Mouse (Mus musculus): ENCODE measurements around the gene Abhd11. TPM values are rescaled to one million over a fixed set of nuclear protein-coding genes. Genes with fewer than 3 reads are reported as not detected.
"Not testable (repeated sequence)": the region's sequence is repeated elsewhere in the genome, so short reads cannot be mapped to it uniquely, and the experiment has no call there.

Gene Abhd11
- total RNA-seq, 2 experiments from 2014 or later: 51.6 to 57.0 TPM

DNA sequence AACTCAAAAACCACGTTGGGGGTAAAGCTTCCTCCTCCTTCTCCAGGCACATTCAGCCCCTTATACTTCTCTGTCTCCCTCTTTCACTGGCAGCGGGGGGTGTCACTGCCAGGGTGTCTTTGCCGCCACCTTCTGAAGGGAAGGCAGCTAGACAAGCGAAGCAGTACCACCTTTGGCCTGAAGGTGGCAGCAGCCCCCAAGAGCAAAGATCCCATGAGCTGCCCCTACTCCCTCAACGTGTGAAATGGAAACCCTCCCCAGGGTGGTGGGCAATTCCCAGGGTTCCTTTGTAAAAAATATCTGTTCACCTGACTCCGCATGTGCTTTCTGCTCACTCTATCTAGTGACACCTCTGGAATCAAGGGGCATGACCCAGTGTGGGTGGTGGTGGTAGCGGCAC lies 6.5 kb downstream of the Abhd11 start:
- intact Hi-C loops (cut with DNase I): loop anchor here (5.0 to 10.0 kb wide), 2 partner anchors 87 to 269 kb away; no protein-coding TSS in a partner anchor
- peak; percentile 80 to 87 for DNase-seq

DNA sequence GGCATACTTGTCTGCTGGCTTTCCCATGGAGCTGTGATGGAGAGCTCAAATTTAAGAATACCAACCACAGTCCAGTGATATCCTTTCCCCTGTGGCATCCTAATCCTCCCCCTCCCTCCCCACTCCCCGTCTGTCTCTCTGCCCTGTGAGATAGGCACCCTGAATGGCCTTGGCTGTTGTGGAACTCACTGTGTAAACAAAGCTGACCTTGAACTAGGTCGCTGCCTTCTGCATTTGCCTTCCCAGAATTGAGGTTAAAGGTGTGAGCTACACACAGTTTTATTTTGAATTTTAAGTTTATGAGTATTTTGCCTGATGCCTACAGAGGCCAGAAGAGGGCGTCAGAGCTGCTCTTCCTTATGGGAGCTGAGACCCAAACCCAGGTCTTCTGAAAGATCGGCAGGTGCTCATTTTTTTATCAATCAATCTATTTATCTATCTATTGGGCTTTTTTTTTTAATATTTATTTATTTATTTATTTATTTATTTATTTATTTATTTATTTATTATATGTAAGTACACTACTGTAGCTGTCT lies 7.3 kb downstream of the Abhd11 start:
- intact Hi-C loops (cut with DNase I): loop anchor here (5.0 to 10.0 kb wide), 2 partner anchors 86 to 269 kb away; no protein-coding TSS in a partner anchor
- no peak for DNase-seq

- intact Hi-C loops (cut with DNase I): loop anchor here (5.0 kb wide), 1 partner anchor 50 kb away; no protein-coding TSS in a partner anchor
- no peak for DNase-seq
These were observed 12.9 kb downstream of the Abhd11 start for GRCm38 (mm10) chr5:135021814-135022213.

- peak; percentile 79 to 83 for DNase-seq
- intact Hi-C loops (cut with DNase I): loop anchor here (5.0 kb wide), 1 partner anchor 49 kb away; no protein-coding TSS in a partner anchor
These were observed 14.6 kb downstream of the Abhd11 start, which contains the start of gene Stx1a for GRCm38 (mm10) chr5:135023344-135024173. Stx1a (plus strand) TSS chr5:135023482.

- DNase-seq: no peak
- intact Hi-C loops (cut with DNase I): loop anchor here (5.0 kb wide), 1 partner anchor 48 kb away; no protein-coding TSS in a partner anchor
These were observed 15.8 kb downstream of the Abhd11 start for GRCm38 (mm10) chr5:135024665-135025224.

- intact Hi-C loops (cut with DNase I): no loop called here
- DNase-seq: no peak
These were observed 16.9 kb downstream of the Abhd11 start for GRCm38 (mm10) chr5:135025899-135026298.

- DNase-seq: peak in 1 of 2 experiments; percentile 49
- intact Hi-C loops (cut with DNase I): no loop called here
These were observed 20.3 kb downstream of the Abhd11 start for GRCm38 (mm10) chr5:135029007-135029854.

GRCm38 (mm10) chr5:135032581-135032980 lies 23.6 kb downstream of the Abhd11 start:
- no peak for DNase-seq
- intact Hi-C loops (cut with DNase I): no loop called here

DNA sequence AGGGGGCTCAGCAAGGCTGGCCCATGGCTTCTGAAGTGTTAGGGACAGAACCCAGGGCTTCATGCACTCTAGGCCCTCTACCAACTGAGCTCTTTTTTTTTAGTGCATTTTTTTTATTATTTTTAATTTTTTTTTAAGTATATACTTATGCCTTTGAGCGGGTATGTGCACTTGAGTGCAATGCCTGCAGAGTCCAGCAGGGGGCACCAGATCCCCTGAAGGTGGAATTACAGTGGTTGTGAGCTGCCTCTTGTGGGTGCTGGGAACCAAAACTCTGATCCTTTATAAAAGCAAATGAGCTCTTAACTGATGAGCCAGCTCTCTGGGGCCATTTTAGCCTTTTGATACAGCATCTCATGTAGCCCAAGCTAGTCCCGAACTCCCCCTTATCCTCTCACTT lies 25.6 kb downstream of the Abhd11 start:
- intact Hi-C loops (cut with DNase I): no loop called here
- no peak for DNase-seq

GRCm38 (mm10) chr5:135035608-135036359 lies 26.8 kb downstream of the Abhd11 start:
- DNase-seq: no peak
- intact Hi-C loops (cut with DNase I): no loop called here

DNA sequence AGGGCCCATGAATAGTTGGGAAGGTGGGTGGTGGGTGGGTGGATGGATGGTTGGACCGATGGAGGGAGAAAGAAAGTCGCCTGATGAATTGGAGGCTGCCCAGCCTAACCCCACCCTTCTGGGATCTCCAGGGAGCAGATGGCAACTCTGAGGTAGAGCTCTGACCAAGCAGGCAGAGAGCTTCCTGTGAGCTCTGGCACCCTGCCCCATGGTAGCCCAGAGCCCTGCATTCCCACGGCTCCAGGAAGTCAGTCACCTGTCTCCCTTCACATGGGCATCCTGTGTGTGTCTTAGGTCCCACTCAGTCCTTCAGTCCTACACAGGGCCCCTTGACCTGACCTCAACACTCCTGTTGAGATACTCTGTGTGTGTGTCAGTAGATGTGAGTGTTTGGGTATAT lies 29.0 kb downstream of the Abhd11 start:
- no peak for DNase-seq
- intact Hi-C loops (cut with DNase I): no loop called here

DNA sequence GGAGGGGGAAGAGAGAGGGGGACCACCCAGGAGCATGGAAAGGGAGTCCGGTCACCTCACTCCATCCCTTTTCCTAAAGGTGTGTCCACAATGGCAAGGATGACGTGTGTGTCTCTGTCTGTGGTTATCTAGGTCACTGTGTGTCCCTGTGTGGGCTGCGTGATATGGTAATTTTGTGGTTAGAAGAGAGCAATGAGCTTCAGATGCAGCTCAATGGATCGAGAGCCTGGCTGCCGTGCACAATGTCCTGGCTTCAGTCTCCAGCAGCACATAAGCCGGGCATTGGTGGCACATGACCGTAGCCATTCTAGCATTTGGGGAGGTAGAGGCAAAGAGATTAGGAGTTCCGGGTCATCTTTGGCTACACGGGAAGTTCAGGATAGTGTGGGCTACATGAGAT lies 30.6 kb downstream of the Abhd11 start:
- intact Hi-C loops (cut with DNase I): no loop called here

DNA sequence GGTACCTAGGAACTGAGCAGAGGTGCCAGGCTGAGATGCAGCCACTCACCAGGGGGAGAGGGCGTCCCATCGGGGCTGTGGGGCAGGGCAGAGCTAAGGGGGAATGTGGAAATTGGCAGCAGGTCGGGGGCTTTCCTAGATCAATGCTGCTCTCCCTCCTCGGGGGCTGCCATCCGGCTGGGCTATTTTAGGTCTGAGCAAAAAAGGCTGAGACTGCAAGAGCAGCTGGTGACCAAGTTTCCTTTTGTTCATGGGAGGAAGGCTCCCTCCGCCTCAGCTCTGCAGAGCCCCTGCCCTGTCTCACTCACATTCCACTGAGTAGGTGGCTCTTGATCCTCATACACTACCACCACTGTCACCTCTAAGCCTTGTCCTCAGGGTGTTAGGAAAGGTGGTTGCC lies 31.1 kb downstream of the Abhd11 start:
- intact Hi-C loops (cut with DNase I): no loop called here
- no peak for DNase-seq

More for the DNA sequence above, 30.6 kb downstream of the Abhd11 start:
- DNase-seq: no peak

- intact Hi-C loops (cut with DNase I): no loop called here
- DNase-seq: no peak
These were observed 31.8 kb downstream of the Abhd11 start for GRCm38 (mm10) chr5:135040777-135041176.

DNA sequence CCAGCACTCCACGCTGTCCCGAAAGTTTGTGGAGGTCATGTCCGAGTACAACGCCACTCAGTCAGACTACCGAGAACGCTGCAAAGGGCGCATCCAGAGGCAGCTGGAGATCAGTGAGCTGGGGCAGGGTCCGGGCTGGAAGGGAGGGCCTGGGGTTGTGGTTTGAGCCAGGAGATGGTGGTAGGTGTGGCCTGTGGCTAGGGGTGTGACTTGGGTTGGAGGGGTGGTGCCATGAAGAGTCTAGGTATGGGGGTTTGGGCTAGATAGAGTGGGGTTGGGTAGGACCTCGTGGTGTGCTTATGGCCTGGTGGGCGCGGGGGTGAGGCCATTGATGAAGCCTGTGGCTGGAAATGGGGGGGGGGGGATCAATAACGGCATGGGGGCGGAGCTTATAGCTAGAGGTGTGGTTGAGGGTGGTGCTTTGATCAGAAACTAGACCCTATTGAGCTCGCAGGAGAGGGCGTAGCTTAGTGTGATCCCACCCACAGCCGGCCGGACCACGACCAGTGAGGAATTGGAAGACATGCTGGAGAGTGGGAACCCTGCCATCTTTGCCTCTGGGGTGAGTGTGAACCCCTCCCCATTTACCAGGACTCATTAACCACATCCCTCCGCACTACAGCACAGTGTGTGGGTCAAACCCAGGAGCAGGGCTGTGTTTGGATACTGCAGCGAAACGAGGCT lies 33.3 kb downstream of the Abhd11 start:
- DNase-seq: peak in 1 of 2 experiments; percentile 10
- intact Hi-C loops (cut with DNase I): no loop called here

GRCm38 (mm10) chr5:135044575-135044974 lies 35.6 kb downstream of the Abhd11 start:
- intact Hi-C loops (cut with DNase I): no loop called here
- no peak for DNase-seq

DNA sequence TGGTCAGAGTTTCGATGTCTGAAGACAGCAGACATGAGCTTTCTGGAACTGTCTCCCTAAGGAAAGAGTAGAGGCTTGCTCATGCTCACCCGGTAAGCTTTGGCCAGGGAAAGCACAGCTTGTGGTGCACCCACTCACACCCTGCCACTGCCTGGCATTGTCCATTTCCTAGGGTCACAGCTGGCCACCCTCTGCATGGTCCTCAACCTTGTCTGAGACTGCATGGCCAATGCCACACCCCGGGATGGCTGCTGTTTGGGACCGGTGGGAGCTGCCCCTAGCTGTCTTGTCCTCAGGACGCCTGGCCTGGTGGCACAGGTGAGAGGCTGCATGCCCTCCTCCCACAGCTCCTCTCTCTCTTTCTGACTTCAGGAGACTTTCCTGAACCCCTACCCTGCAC lies 39.6 kb downstream of the Abhd11 start:
- DNase-seq: peak in 1 of 2 experiments; percentile 10
- intact Hi-C loops (cut with DNase I): no loop called here

- DNase-seq; intact Hi-C loops (cut with DNase I): not testable (repeated sequence)
These were observed 40.3 kb downstream of the Abhd11 start for GRCm38 (mm10) chr5:135049268-135049667.

GRCm38 (mm10) chr5:135053356-135053755 lies 44.4 kb downstream of the Abhd11 start:
- no peak for DNase-seq
- intact Hi-C loops (cut with DNase I): no loop called here
